In the genomic region with DNA sequence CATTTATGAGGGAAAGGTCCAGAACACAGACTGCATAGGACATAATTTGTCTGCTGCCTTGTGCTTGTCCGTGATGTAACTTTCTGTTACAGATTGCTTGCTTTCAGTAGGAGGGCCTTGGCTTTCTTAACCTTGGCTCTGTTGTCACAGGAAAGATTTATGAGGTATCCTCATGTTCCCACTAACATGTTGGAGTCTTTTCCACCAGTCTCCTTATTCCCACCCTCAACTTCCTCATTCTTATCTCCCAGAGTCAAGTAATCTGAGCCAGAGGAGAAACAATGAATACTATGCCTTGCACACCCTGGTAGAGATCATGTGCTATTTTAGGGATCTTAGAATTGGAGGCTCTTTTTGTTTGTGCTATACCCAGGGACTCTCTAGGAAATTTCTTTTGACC, we compare ENCODE assay signal across 9 mouse cellular contexts. TPM values are rescaled to one million over a fixed set of nuclear protein-coding genes. Genes with fewer than 3 reads are reported as not detected.
DNase-seq lines count a peak whose midpoint lies in the region; ATAC-seq lines count a peak whose summit lies in the region.
"Had no signal": no experiment of that assay in that cellular context is flagged by ENCODE, and none has a peak within 500 bp of the region (broad histone marks: within the 10 kb centered on the region; RNA-seq: fewer than 3 reads in every experiment).

No protein-coding gene starts in this region.

- peak; percentile 42 for DNase-seq in gastrocnemius, adult 18-20 months (ENCODE audit: low spot score)
- no peak for DNase-seq in gastrocnemius, postnatal 4 days (ENCODE audit: low spot score in 2 of 2)
- peak; percentile 87 for DNase-seq in adipocyte (ENCODE audit: low spot score)
- DNase-seq in hindbrain, embryonic 14.5 days (ENCODE audit: low spot score): no peak
- peak; percentile 78 for DNase-seq in lung, postnatal 10 days
- DNase-seq in c-Kit-positive CD71-positive TER-119-positive erythroid progenitor cells, embryonic 14.5 days (ENCODE audit: low spot score): no peak
- no peak for DNase-seq in layer of hippocampus, adult 9-11 months
- DNase-seq in thymus, postnatal 10 days (ENCODE audit: low spot score in 2 of 2): no peak

- no peak overlapping the region for H3K4me3 ChIP-seq in hindbrain, embryonic 14.5 days (replicated peaks; ENCODE audit: low read length)
- H3K4me3 ChIP-seq: erythroblast, embryonic 14.5 days had no signal

- no peaks in the 10 kb centered on the region for H3K36me3 ChIP-seq in hindbrain, embryonic 14.5 days (replicated peaks; ENCODE audit: control insufficient read depth, insufficient read depth)

- H3K9ac ChIP-seq in hindbrain, embryonic 14.5 days: no peak overlapping the region

- peaks cover 35% of the 10 kb centered on the region; the same call in 1 of the 2 replicates for H3K4me1 ChIP-seq in hindbrain, embryonic 14.5 days (replicated peaks; ENCODE audit: control insufficient read depth, insufficient read depth, low read length)

- no peak overlapping the region for H3K4me2 ChIP-seq in hindbrain, embryonic 14.5 days (replicated peaks)

- no peak for ATAC-seq in hindbrain, embryonic 14.5 days (ENCODE audit: low FRiP score)

- no peaks in the 10 kb centered on the region for H3K9me3 ChIP-seq in hindbrain, embryonic 14.5 days (ENCODE audit: control insufficient read depth, low read length)

- no peaks in the 10 kb centered on the region for H3K27me3 ChIP-seq in hindbrain, embryonic 14.5 days (ENCODE audit: control insufficient read depth, insufficient read depth, low read length)

- 48% methylated on average over 1 of the region's 1 CpGs for WGBS in hindbrain, embryonic 14.5 days

- H3K27ac ChIP-seq in hindbrain, embryonic 14.5 days: peak overlapping the region; percentile 45; the same call in 1 of the 2 replicates

RNA-seq across cellular contexts. Expression of a gene that starts 32.9 kb away (rescaled TPM):
- 10 to 100 TPM; 30.3 to 31.4 TPM for total RNA-seq in gastrocnemius, adult 18-20 months (2021)
- total RNA-seq in gastrocnemius, postnatal 4 days (2021): 1 to 10 TPM; 3.7 TPM
- polyA plus RNA-seq in hindbrain, embryonic 14.5 days (2014; fragmentation: Nextera tagmentation; extraction: Ambion mirVana): 0.56 and 0.60 TPM in 2 replicates
- polyA plus RNA-seq: erythroblast, embryonic 14.5 days had no signal

RNA-seq across cellular contexts. Expression of a gene that starts 45.9 kb away (rescaled TPM):
- total RNA-seq in gastrocnemius, adult 18-20 months (2021): 1 to 10 TPM; 8.6 to 9.4 TPM
- 10 to 100 TPM; 10.1 to 11.4 TPM for total RNA-seq in gastrocnemius, postnatal 4 days (2021)
- polyA plus RNA-seq in hindbrain, embryonic 14.5 days (2014; fragmentation: Nextera tagmentation; extraction: Ambion mirVana): 27.5 and 28.3 TPM in 2 replicates

Comparison
In these comparisons a context has a peak if more than half of its experiments do, and no peak if none do; other contexts are left out.
1. DNase-seq: peak in gastrocnemius, adult 18-20 months (single experiment), adipocyte (single experiment) and lung, postnatal 10 days (single experiment); none in gastrocnemius, postnatal 4 days (0 of 2), hindbrain, embryonic 14.5 days (single experiment), c-Kit-positive CD71-positive TER-119-positive erythroid progenitor cells, embryonic 14.5 days (single experiment), layer of hippocampus, adult 9-11 months (single experiment) and thymus, postnatal 10 days (0 of 2).
2. RNA of a gene that starts 32.9 kb away (total RNA-seq): 30.3 to 31.4 TPM in gastrocnemius, adult 18-20 months; 3.7 TPM in gastrocnemius, postnatal 4 days; every median in the first group is over 4 times any median in the second.